Mouse (Mus musculus) erythroblast, embryonic 14.5 days (primary cell): ENCODE measurements around the gene Fbxo10. TPM values are rescaled to one million over a fixed set of nuclear protein-coding genes. Genes with fewer than 3 reads are reported as not detected.

Experiments
- H3K27me3 ChIP-seq: 2 replicates; pipeline ENCODE4 v1.6.1; 2012; ENCODE audit warnings: inconsistent platforms; ENCODE audit not compliant: control insufficient read depth
- H3K36me3 ChIP-seq: 2 replicates; pipeline ENCODE4 v1.6.1; 2012; ENCODE audit warnings: mild to moderate bottlenecking, inconsistent platforms; ENCODE audit not compliant: control insufficient read depth
- H3K4me1 ChIP-seq: 2 replicates; pipeline ENCODE4 v1.6.1; 2012; ENCODE audit warnings: inconsistent platforms; ENCODE audit not compliant: control insufficient read depth
- H3K4me3 ChIP-seq: replicated peaks from 2 replicates; pipeline ENCODE3; 2012; ENCODE audit warnings: moderate library complexity, mild to moderate bottlenecking, inconsistent platforms
- H3K9me3 ChIP-seq: 2 replicates; pipeline ENCODE4 v1.6.1; 2012; ENCODE audit warnings: low read length, inconsistent platforms, mixed read lengths; ENCODE audit not compliant: control insufficient read depth
- GATA1 ChIP-seq: IDR thresholded peaks from 2 replicates; pipeline ENCODE4 v1.6.1; 2012; ENCODE audit warnings: low read length, inconsistent platforms, mixed read lengths
- TAL1 ChIP-seq: IDR thresholded peaks from 3 replicates; pipeline ENCODE4 v1.6.1; 2012; ENCODE audit warnings: low read length, inconsistent platforms, mixed read lengths
- polyA plus RNA-seq: library from polyadenylated mRNA; stranded (reverse); fragments of >175 nt; gene quantifications from 2 replicates; pipeline ENCODE4 v1.2.3, GENCODE M21; 2012

Gene Fbxo10
- polyA plus RNA-seq, 1 experiment = 0.60 TPM

DNA sequence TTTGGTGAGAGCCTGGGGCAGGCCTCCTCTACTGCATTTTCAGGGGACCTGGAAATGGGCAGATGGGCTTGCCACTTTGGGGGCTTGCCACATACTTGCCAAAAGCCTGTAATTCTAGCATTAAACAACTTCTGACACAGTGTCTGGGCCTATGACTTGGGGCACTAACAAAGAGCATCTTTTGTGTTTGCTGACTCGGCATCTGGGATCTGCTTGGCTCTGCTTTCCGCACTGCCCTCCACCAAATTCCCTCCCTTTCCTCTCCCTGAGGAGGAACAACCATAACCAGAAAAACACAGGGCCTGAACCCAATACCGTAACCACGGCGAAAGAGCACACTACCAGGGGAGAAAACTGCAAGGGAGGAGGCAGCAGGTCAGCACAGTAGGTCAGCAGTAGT is 93.8 kb downstream of the Fbxo10 start:
- Histone ChIP-seq H3K27me3 (no peaks in the 10 kb centered on the region), H3K4me1 (peaks cover 33% of the 10 kb centered on the region), H3K4me3 (no peak overlapping the region), H3K36me3 (peaks cover 96% of the 10 kb centered on the region), H3K9me3 (peaks cover 7% of the 10 kb centered on the region)
- TF ChIP-seq GATA1 (no peak), TAL1 (no peak)

Other genes with a start within 250 kb of the Fbxo10 start
- 3.9 and 6.0 TPM in 2 replicates for gene Grhpr, start 103.2 kb downstream of the Fbxo10 start, polyA plus RNA-seq
- gene Zbtb5, start 72.2 kb downstream of the Fbxo10 start, polyA plus RNA-seq = 0.09 and 0.11 TPM in 2 replicates
- 0.02 and 0.31 TPM in 2 replicates for gene Polr1e, start 66.0 kb downstream of the Fbxo10 start, polyA plus RNA-seq
- 1.9 and 3.5 TPM in 2 replicates for gene Tomm5, start 23.5 kb upstream of the Fbxo10 start, polyA plus RNA-seq
- gene Frmpd1, start 100.3 kb upstream of the Fbxo10 start, polyA plus RNA-seq = 0.01 TPM in 1 of 2 replicates, not detected in the other
- 0.08 and 0.09 TPM in 2 replicates for gene Trmt10b, start 212.5 kb upstream of the Fbxo10 start, polyA plus RNA-seq